Mouse (Mus musculus): Measurements from ENCODE around the gene Polr2l.

The Polr2l gene

GRCm38 (mm10) chr7:141467230-141468030, 7.5 kb downstream of the Polr2l start, which contains the start of gene Cd151:
TSS of gene Cd151 (plus strand) at chr7:141467392.
- ATAC-seq (ENCODE audit: low TSS enrichment): peak; percentile 20

GRCm38 (mm10) chr7:141466607-141467148, 8.3 kb downstream of the Polr2l start:
- no peak for ATAC-seq (ENCODE audit: low TSS enrichment)

GRCm38 (mm10) chr7:141466045-141466394, 8.9 kb downstream of the Polr2l start:
- no peak for ATAC-seq (ENCODE audit: low TSS enrichment)

- no peak for ATAC-seq (ENCODE audit: low TSS enrichment)
These were observed 9.4 kb downstream of the Polr2l start for GRCm38 (mm10) chr7:141465388-141466044.

- ATAC-seq (ENCODE audit: low TSS enrichment): no peak
These were observed 10.2 kb downstream of the Polr2l start for GRCm38 (mm10) chr7:141464603-141465201.

- ATAC-seq (ENCODE audit: low TSS enrichment): no peak
These were observed 10.9 kb downstream of the Polr2l start for GRCm38 (mm10) chr7:141463824-141464602.

- ATAC-seq (ENCODE audit: low TSS enrichment): no peak
These were observed 12.6 kb downstream of the Polr2l start for GRCm38 (mm10) chr7:141462333-141462821.

GRCm38 (mm10) chr7:141461521-141462332, 13.2 kb downstream of the Polr2l start:
- ATAC-seq (ENCODE audit: low TSS enrichment): no peak

- no peak for ATAC-seq (ENCODE audit: low TSS enrichment)
These were observed 14.4 kb downstream of the Polr2l start, which contains the start of gene Cracr2b for GRCm38 (mm10) chr7:141460391-141461113. TSS of gene Cracr2b (plus strand) at chr7:141461094.

- no peak for ATAC-seq (ENCODE audit: low TSS enrichment)
These were observed 14.9 kb downstream of the Polr2l start for GRCm38 (mm10) chr7:141460001-141460390.

- ATAC-seq (ENCODE audit: low TSS enrichment): no peak
These were observed 15.6 kb downstream of the Polr2l start for GRCm38 (mm10) chr7:141459301-141459711.

- ATAC-seq (ENCODE audit: low TSS enrichment): no peak
These were observed 16.3 kb downstream of the Polr2l start for GRCm38 (mm10) chr7:141458661-141459060.

GRCm38 (mm10) chr7:141457986-141458660, 16.8 kb downstream of the Polr2l start:
- ATAC-seq (ENCODE audit: low TSS enrichment): no peak

- ATAC-seq (ENCODE audit: low TSS enrichment): no peak
These were observed 17.7 kb downstream of the Polr2l start for GRCm38 (mm10) chr7:141457236-141457635.

- ATAC-seq (ENCODE audit: low TSS enrichment): no peak
These were observed 18.2 kb downstream of the Polr2l start for GRCm38 (mm10) chr7:141456739-141457138.

GRCm38 (mm10) chr7:141455610-141456314, 19.2 kb downstream of the Polr2l start:
- ATAC-seq (ENCODE audit: low TSS enrichment): peak; percentile 22; the same call in 1 of the 2 replicates

GRCm38 (mm10) chr7:141454967-141455551, 19.9 kb downstream of the Polr2l start, which contains the start of gene Pnpla2:
TSS of gene Pnpla2 (plus strand) at chr7:141455198.
- peak; percentile 70 for ATAC-seq (ENCODE audit: low TSS enrichment)

- ATAC-seq (ENCODE audit: low TSS enrichment): no peak
These were observed 21.3 kb downstream of the Polr2l start for GRCm38 (mm10) chr7:141453636-141454035.
